Mouse (Mus musculus) liver, embryonic 11.5 days (tissue): Measurements from ENCODE around the gene Ywhah. TPM values are rescaled to one million over a fixed set of nuclear protein-coding genes. Genes with fewer than 3 reads are reported as not detected.

Experiments used
- ATAC-seq: fragments of 200-750 bp; cut with Nextera tagmentation; replicated peaks from 2 replicates; pipeline ENCODE4 v1.8.0; 2017; ENCODE audit warnings: moderate number of reproducible peaks, mild to moderate bottlenecking, moderate TSS enrichment, moderate library complexity; ENCODE audit not compliant: low FRiP score
- DNase-seq: peaks from one replicate; pipeline ENCODE4 v3.0.0-alpha.2; 2017; ENCODE audit warnings: low spot score
- H3K27ac ChIP-seq: fragments of 300-500 bp; sonication (generic); 2 replicates; pipeline ENCODE4 v1.5.1; 2014; ENCODE audit warnings: mild to moderate bottlenecking, low read depth, low read length, control low read depth
- H3K27me3 ChIP-seq: fragments of 300-500 bp; sonication (generic); replicated peaks from 2 replicates; pipeline ENCODE4 v1.6.1; 2014; ENCODE audit warnings: low read length, mixed read lengths; ENCODE audit not compliant: control insufficient read depth, insufficient read depth
- H3K36me3 ChIP-seq: fragments of 300-500 bp; sonication (generic); 2 replicates; pipeline ENCODE4 v1.6.1; 2014; ENCODE audit warnings: mild to moderate bottlenecking, low read length, moderate library complexity, mixed read lengths; ENCODE audit not compliant: control insufficient read depth, insufficient read depth
- H3K4me1 ChIP-seq: fragments of 300-500 bp; sonication (generic); replicated peaks from 2 replicates; pipeline ENCODE4 v1.6.1; 2014; ENCODE audit warnings: low read length, mixed read lengths; ENCODE audit not compliant: control insufficient read depth, insufficient read depth
- H3K4me2 ChIP-seq: fragments of 300-500 bp; sonication (generic); 2 replicates; pipeline ENCODE4 v1.6.1; 2014; ENCODE audit warnings: mild to moderate bottlenecking, control low read depth, moderate library complexity
- H3K4me3 ChIP-seq: fragments of 300-500 bp; sonication (generic); 2 replicates; pipeline ENCODE4 v1.5.1; 2014; ENCODE audit warnings: low read depth, low read length, control low read depth
- H3K9ac ChIP-seq: fragments of 300-500 bp; sonication (generic); 2 replicates; pipeline ENCODE4 v1.6.1; 2014; ENCODE audit warnings: low read depth, low read length, control low read depth
- H3K9me3 ChIP-seq: fragments of 300-500 bp; sonication (generic); 2 replicates; pipeline ENCODE4 v1.6.1; 2016; ENCODE audit warnings: low read length, inconsistent platforms, mixed read lengths; ENCODE audit not compliant: control insufficient read depth
- WGBS: fragments of 180-500 bp; shearing (Covaris S2); extraction: QIAGEN DNeasy Blood & Tissue Kit; methylation state at CpG from one replicate; pipeline ENCODE4 v1.1.7; 2014; 5-methylcytosine and 5-hydroxymethylcytosine counted together
- polyA plus RNA-seq: library from polyadenylated mRNA; unstranded; fragments of >200 nt; fragmentation: Nextera tagmentation; extraction: Ambion mirVana; gene quantifications from 2 replicates; pipeline ENCODE4 v1.2.1, GENCODE M21; 2014

The Ywhah gene
- 361 and 380 TPM in 2 replicates for polyA plus RNA-seq

- DNase-seq = peak; percentile 94
- peak; percentile 94 for ATAC-seq
- peak within 1 kb of the TSS; percentile 92 for H3K9ac ChIP-seq
- H3K4me1 ChIP-seq = peaks cover 20% of the 10 kb centered on the region
- peaks cover 5% of the 10 kb centered on the region; the same call in 1 of the 2 replicates for H3K36me3 ChIP-seq
- H3K27ac ChIP-seq = peak within 1 kb of the TSS; percentile 100
- no peaks in the 10 kb centered on the region for H3K27me3 ChIP-seq
- no peaks in the 10 kb centered on the region for H3K9me3 ChIP-seq
- peak within 1 kb of the TSS; percentile 93 for H3K4me2 ChIP-seq
- WGBS = under 1% methylated on average over 119 of the region's 121 CpGs
- peak within 1 kb of the TSS; percentile 85 for H3K4me3 ChIP-seq
Observed at GRCm38 (mm10) chr5:33018561-33019425, at the start of gene Ywhah. Gene Ywhah (plus strand): TSS chr5:33018816.

DNA sequence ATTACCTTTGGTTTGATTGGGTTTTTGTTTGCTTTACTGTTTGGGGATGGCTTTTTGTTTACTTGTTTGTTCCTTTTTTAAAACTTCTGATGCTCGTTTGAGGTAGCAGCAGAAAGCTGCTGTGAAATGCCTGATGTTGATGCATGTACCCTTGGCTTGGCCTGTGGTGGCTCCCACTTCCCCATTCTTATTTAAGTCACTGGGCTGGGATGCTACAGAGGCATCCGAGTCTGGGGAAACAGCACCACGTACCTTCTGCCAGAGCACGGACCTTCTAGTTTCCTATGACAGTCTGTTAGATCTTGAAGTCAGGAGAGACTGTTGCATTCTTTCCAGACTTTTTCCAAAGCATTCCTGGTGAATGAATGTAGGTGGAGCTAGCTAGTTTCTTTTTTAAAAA, 42.1 kb upstream of the Ywhah start:
- H3K9ac ChIP-seq = no peak overlapping the region
- H3K4me2 ChIP-seq = no peak overlapping the region
- 75% methylated on average over 4 of the region's 4 CpGs for WGBS
- H3K9me3 ChIP-seq = no peaks in the 10 kb centered on the region
- no peak overlapping the region for H3K27ac ChIP-seq
- no peak overlapping the region for H3K4me3 ChIP-seq
- DNase-seq = no peak
- H3K4me1 ChIP-seq = peaks cover 3% of the 10 kb centered on the region
- H3K36me3 ChIP-seq = peaks cover 8% of the 10 kb centered on the region; the same call in 1 of the 2 replicates
- no peaks in the 10 kb centered on the region for H3K27me3 ChIP-seq
- ATAC-seq = no peak

- Histone ChIP-seq H3K9ac (no peak overlapping the region), H3K4me2 (no peak overlapping the region), H3K4me3 (no peak overlapping the region), H3K27ac (no peak overlapping the region), H3K4me1 (peaks cover 3% of the 10 kb centered on the region), H3K36me3 (peaks cover 8% of the 10 kb centered on the region; the same call in 1 of the 2 replicates), H3K27me3 (no peaks in the 10 kb centered on the region), H3K9me3 (no peaks in the 10 kb centered on the region)
- DNase-seq = no peak
- ATAC-seq = no peak
Observed at GRCm38 (mm10) chr5:32977179-32977578, 41.4 kb upstream of the Ywhah start.

DNA sequence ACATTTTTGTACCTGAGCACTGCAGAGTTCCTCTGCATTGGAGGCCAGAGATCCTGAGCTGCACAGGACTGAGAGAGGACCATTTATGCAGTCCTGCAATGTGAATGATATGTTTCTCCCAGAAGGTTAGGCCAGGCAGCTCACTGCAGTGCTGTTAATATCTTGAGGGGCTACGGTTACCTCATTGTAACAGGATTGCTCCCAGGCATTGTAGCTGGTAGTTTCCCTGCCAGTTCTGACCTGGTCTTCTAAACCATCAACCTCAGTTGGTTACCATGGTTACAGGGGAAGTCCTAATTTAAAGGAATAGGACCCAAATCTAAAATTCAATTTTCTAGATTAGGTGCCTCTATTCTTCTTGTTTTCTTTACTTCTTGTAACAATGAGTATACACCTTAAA, 33.2 kb upstream of the Ywhah start:
- Histone ChIP-seq H3K36me3 (peaks cover 12% of the 10 kb centered on the region), H3K9ac (no peak overlapping the region), H3K9me3 (no peaks in the 10 kb centered on the region), H3K4me1 (no peaks in the 10 kb centered on the region), H3K27ac (no peak overlapping the region), H3K27me3 (no peaks in the 10 kb centered on the region), H3K4me3 (no peak overlapping the region), H3K4me2 (no peak overlapping the region)
- ATAC-seq (no peak), DNase-seq (no peak)
- WGBS = 87% methylated on average over 1 of the region's 1 CpGs

GRCm38 (mm10) chr5:32987873-32988272, 30.7 kb upstream of the Ywhah start:
- Histone ChIP-seq H3K9me3 (no peaks in the 10 kb centered on the region), H3K4me1 (no peaks in the 10 kb centered on the region), H3K27ac (no peak overlapping the region), H3K4me3 (no peak overlapping the region), H3K27me3 (no peaks in the 10 kb centered on the region), H3K36me3 (peaks cover 10% of the 10 kb centered on the region), H3K9ac (no peak overlapping the region), H3K4me2 (no peak overlapping the region)
- DNase-seq (no peak), ATAC-seq (no peak)
- 52% methylated on average over 1 of the region's 1 CpGs for WGBS

GRCm38 (mm10) chr5:32989959-32990640, 28.5 kb upstream of the Ywhah start:
- no peak overlapping the region for H3K9ac ChIP-seq
- no peaks in the 10 kb centered on the region for H3K27me3 ChIP-seq
- H3K4me2 ChIP-seq = no peak overlapping the region
- DNase-seq (no peak), ATAC-seq (no peak)
- H3K27ac ChIP-seq = no peak overlapping the region
- no peaks in the 10 kb centered on the region for H3K4me1 ChIP-seq
- no peaks in the 10 kb centered on the region for H3K36me3 ChIP-seq
- H3K9me3 ChIP-seq = no peaks in the 10 kb centered on the region
- H3K4me3 ChIP-seq = no peak overlapping the region
- 76% methylated on average over 13 of the region's 13 CpGs for WGBS

GRCm38 (mm10) chr5:32991152-32991551, 27.5 kb upstream of the Ywhah start:
- WGBS = 80% methylated on average over 8 of the region's 8 CpGs
- Histone ChIP-seq H3K4me3 (no peak overlapping the region), H3K36me3 (no peaks in the 10 kb centered on the region)

DNA sequence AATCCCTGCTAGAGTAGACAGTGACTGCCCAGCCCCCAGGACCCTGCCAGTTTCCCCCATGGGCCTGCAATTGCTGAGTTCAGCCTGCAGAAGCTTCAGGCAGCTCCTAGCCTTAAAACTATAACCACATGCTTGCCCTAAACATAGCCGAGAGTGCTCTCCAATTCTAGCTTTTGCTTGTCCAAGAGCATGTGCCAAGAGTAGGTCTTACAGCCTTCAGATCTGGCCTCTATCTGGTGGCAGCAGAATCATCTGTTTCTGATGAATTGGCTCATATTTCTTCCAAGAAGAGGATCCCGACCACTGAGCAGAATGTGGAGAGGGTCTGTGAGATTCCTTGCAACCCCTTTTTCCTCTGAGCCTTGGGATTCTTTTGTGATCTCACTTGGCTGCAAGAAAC, 24.1 kb upstream of the Ywhah start:
- no peak for DNase-seq

More at GRCm38 (mm10) chr5:32991152-32991551, 27.5 kb upstream of the Ywhah start:
- no peaks in the 10 kb centered on the region for H3K27me3 ChIP-seq
- no peaks in the 10 kb centered on the region for H3K9me3 ChIP-seq
- H3K27ac ChIP-seq = no peak overlapping the region
- DNase-seq (no peak), ATAC-seq (no peak)
- H3K9ac ChIP-seq = no peak overlapping the region
- no peak overlapping the region for H3K4me2 ChIP-seq
- H3K4me1 ChIP-seq = no peaks in the 10 kb centered on the region

More for the DNA sequence above, 24.1 kb upstream of the Ywhah start:
- no peak overlapping the region for H3K4me3 ChIP-seq
- no peaks in the 10 kb centered on the region for H3K27me3 ChIP-seq
- no peak overlapping the region for H3K27ac ChIP-seq
- ATAC-seq = no peak
- no peak overlapping the region for H3K4me2 ChIP-seq
- 63% methylated on average over 2 of the region's 2 CpGs for WGBS
- no peak overlapping the region for H3K9ac ChIP-seq
- H3K4me1 ChIP-seq = no peaks in the 10 kb centered on the region
- H3K9me3 ChIP-seq = no peaks in the 10 kb centered on the region
- no peaks in the 10 kb centered on the region for H3K36me3 ChIP-seq
